Mouse (Mus musculus): ENCODE data around the gene Pomc. TPM values are rescaled to one million over a fixed set of nuclear protein-coding genes. Genes with fewer than 3 reads are reported as not detected.

Pomc gene
- total and polyA plus RNA-seq, 2 experiments from 2014 or later, result 4.8 to 6.7 TPM

DNA sequence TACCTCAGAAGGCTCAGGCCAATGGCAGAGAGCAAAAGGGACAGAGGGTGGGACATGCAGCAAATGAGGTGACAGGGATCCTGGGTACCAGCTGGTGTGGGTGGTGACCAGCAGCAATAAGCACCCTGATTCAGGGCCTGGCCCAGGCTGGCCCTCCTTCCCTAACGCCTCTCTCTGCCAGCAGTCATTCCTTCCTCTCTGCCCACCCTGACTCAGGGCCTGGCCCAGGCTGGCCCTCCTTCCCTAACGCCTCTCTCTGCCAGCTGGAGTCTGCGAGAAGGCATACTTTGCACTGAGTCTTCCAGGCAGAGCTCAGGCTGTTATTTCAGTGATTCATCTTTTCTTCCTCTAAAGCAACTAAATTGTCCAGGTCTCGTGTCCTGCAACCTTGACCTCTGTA is 52.4 kb downstream of the Pomc start:
- Histone ChIP-seq H3K27ac (ENCODE audit: low read depth, low read length) (peak overlapping the region; percentile 35; the same call in 1 of the 2 replicates), H3K4me3 (ENCODE audit: low read depth, low read length) (no peak overlapping the region), H3K9ac (no peak overlapping the region), H3K4me1 (ENCODE audit: insufficient read depth) (no peaks in the 10 kb centered on the region; the same call in none of the 2 replicates), H3K9me3 (ENCODE audit: low read length) (no peaks in the 10 kb centered on the region), H3K36me3 (ENCODE audit: insufficient read depth) (no peaks in the 10 kb centered on the region), H3K4me2 (ENCODE audit: low read depth) (no peak overlapping the region), H3K27me3 (ENCODE audit: insufficient read depth, low read length) (no peaks in the 10 kb centered on the region)
- DNase-seq (no peak), ATAC-seq (peak; percentile 64)
- 22% methylated on average over 4 of the region's 4 CpGs for WGBS
- TF ChIP-seq CTCF (IDR thresholded peaks at IDR 0.05; ENCODE audit: low read depth), result no peak

DNA sequence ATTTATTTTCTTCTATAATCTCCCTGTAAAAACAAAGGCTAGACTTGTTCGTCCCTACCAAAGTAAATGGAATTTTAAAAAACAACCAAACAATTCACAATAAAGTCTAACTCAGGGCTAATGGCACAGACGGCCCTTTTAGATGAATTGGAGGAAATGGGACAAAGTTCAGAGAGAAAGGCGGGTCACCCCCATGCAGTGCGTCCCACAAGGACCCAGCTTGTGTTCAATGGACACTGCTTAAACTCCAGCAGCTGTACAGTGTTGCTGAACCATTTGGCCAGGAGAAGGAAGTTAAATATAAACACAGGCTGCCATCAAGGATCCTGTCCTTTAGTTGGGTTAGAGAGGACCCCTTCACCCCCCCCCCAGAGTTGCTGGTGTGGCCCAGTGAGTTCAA is 53.0 kb downstream of the Pomc start:
- no peak overlapping the region for H3K4me2 ChIP-seq (ENCODE audit: low read depth)
- WGBS, result 37% methylated on average over 4 of the region's 4 CpGs
- ATAC-seq, result peak; percentile 49; the same call in 1 of the 2 replicates

DNA sequence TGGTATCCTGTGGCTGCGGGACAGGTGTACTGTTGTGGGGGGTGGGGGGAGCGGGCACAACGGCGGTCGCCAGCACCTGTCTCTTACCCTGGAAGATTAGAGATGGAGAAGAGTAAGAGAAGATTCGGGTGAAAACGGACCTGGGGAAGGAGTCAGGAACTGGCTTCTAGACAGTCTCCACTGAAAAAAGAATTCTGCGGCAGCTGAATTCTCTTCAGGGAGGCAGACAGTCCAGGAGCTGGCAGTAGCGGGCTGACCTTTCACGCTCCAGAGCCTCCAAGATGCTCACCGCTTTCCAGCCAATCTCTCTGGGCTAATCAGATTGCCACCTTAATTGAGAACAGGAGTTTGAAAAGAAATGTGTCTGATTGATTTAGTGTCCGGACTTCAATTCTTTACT is 54.0 kb downstream of the Pomc start:
- H3K4me3 ChIP-seq (ENCODE audit: low read depth, low read length), result no peak overlapping the region
- 44% methylated on average over 12 of the region's 12 CpGs for WGBS
- DNase-seq (no peak), ATAC-seq (no peak)
- H3K27ac ChIP-seq (ENCODE audit: low read depth, low read length), result no peak overlapping the region
- H3K9me3 ChIP-seq (ENCODE audit: low read length), result no peaks in the 10 kb centered on the region
- no peak overlapping the region for H3K9ac ChIP-seq
- no peak overlapping the region for H3K4me2 ChIP-seq (ENCODE audit: low read depth)
- H3K27me3 ChIP-seq (ENCODE audit: insufficient read depth, low read length), result no peaks in the 10 kb centered on the region
- H3K4me1 ChIP-seq (ENCODE audit: insufficient read depth), result no peaks in the 10 kb centered on the region; the same call in none of the 2 replicates
- no peaks in the 10 kb centered on the region for H3K36me3 ChIP-seq (ENCODE audit: insufficient read depth)
- no peak for TF ChIP-seq CTCF (IDR thresholded peaks at IDR 0.05; ENCODE audit: low read depth)

More for the DNA sequence above, 53.0 kb downstream of the Pomc start:
- Histone ChIP-seq H3K36me3 (ENCODE audit: insufficient read depth) (no peaks in the 10 kb centered on the region), H3K9me3 (ENCODE audit: low read length) (no peaks in the 10 kb centered on the region), H3K27me3 (ENCODE audit: insufficient read depth, low read length) (no peaks in the 10 kb centered on the region), H3K27ac (ENCODE audit: low read depth, low read length) (no peak overlapping the region), H3K4me1 (ENCODE audit: insufficient read depth) (no peaks in the 10 kb centered on the region; the same call in none of the 2 replicates), H3K9ac (no peak overlapping the region), H3K4me3 (ENCODE audit: low read depth, low read length) (no peak overlapping the region)
- TF ChIP-seq CTCF (IDR thresholded peaks at IDR 0.05; ENCODE audit: low read depth), result no peak
- no peak for DNase-seq

Other genes with a start within 250 kb of the Pomc start
- gene Dnmt3a, start 148.9 kb upstream of the Pomc start, total RNA-seq (2014; rRNA removed), result 54.8 and 72.8 TPM in 2 replicates
- 51.1 and 91.4 TPM in 2 replicates for gene Dnmt3a, start 148.9 kb upstream of the Pomc start, polyA plus RNA-seq (2015; fragmentation: Nextera tagmentation; extraction: Ambion mirVana)
- gene Efr3b, start 84.0 kb downstream of the Pomc start, total RNA-seq (2014; rRNA removed), result 65.7 and 86.6 TPM in 2 replicates
- gene Efr3b, start 84.0 kb downstream of the Pomc start, polyA plus RNA-seq (2015; fragmentation: Nextera tagmentation; extraction: Ambion mirVana), result 16.5 and 25.5 TPM in 2 replicates
- gene Dnajc27, start 127.6 kb downstream of the Pomc start, total RNA-seq (2014; rRNA removed), result 33.8 and 37.4 TPM in 2 replicates
- 13.1 and 19.2 TPM in 2 replicates for gene Dnajc27, start 127.6 kb downstream of the Pomc start, polyA plus RNA-seq (2015; fragmentation: Nextera tagmentation; extraction: Ambion mirVana)
- 25.7 and 29.7 TPM in 2 replicates for gene Adcy3, start 178.2 kb downstream of the Pomc start, total RNA-seq (2014; rRNA removed)
- 6.9 and 10.2 TPM in 2 replicates for gene Adcy3, start 178.2 kb downstream of the Pomc start, polyA plus RNA-seq (2015; fragmentation: Nextera tagmentation; extraction: Ambion mirVana)